Mouse (Mus musculus) urinary bladder, adult 2 months (tissue): ENCODE results near the gene Tuba4a. TPM values are rescaled to one million over a fixed set of nuclear protein-coding genes. Genes with fewer than 3 reads are reported as not detected.
A peak's percentile ranks its signal among the peaks of the same experiment; 100 is the strongest.

Experiments
- DNase-seq: peaks from one replicate; pipeline ENCODE4 v3.0.0; 2022; ENCODE audit warnings: low spot score
- polyA plus RNA-seq: library from polyadenylated mRNA; depleted of rRNA; stranded (reverse); fragments of >200 nt; gene quantifications from 2 replicates; pipeline ENCODE4 v1.2.3, GENCODE M21; 2012

Tuba4a gene
- polyA plus RNA-seq, 1 experiment: 29.2 TPM

- no peak for DNase-seq
These were observed 7.1 kb downstream of the Tuba4a start for GRCm38 (mm10) chr1:75212542-75212941.

- no peak for DNase-seq
These were observed 8.4 kb downstream of the Tuba4a start for GRCm38 (mm10) chr1:75211141-75211708.

- peak; percentile 89 for DNase-seq
These were observed 9.3 kb downstream of the Tuba4a start, which contains the start of the genes Glb1l and Stk16 for GRCm38 (mm10) chr1:75210136-75211087. Gene Glb1l, minus strand, starts transcription at chr1:75210813. Gene Stk16, plus strand, starts transcription at chr1:75210838.

GRCm38 (mm10) chr1:75208967-75209678 lies 10.5 kb downstream of the Tuba4a start:
- DNase-seq: no peak

- no peak for DNase-seq
These were observed 18.4 kb downstream of the Tuba4a start for GRCm38 (mm10) chr1:75201236-75201635.

GRCm38 (mm10) chr1:75192452-75192851 lies 27.2 kb downstream of the Tuba4a start:
- DNase-seq: no peak

- peak; percentile 83 for DNase-seq
These were observed 27.9 kb downstream of the Tuba4a start, which contains the start of the genes Ankzf1 and Atg9a for GRCm38 (mm10) chr1:75191622-75192402. Gene Ankzf1, plus strand, starts transcription at chr1:75192151. Gene Atg9a, minus strand, starts transcription at chr1:75192196.

- DNase-seq: no peak
These were observed 28.4 kb downstream of the Tuba4a start for GRCm38 (mm10) chr1:75191258-75191621.

GRCm38 (mm10) chr1:75190577-75190976 lies 29.1 kb downstream of the Tuba4a start:
- no peak for DNase-seq

GRCm38 (mm10) chr1:75187914-75188483 lies 31.7 kb downstream of the Tuba4a start:
- no peak for DNase-seq

GRCm38 (mm10) chr1:75187126-75187525 lies 32.5 kb downstream of the Tuba4a start:
- DNase-seq: no peak

GRCm38 (mm10) chr1:75185495-75185894 lies 34.2 kb downstream of the Tuba4a start:
- no peak for DNase-seq

GRCm38 (mm10) chr1:75182160-75182559 lies 37.5 kb downstream of the Tuba4a start:
- no peak for DNase-seq

- DNase-seq: no peak
These were observed 38.2 kb downstream of the Tuba4a start for GRCm38 (mm10) chr1:75181377-75181870.

GRCm38 (mm10) chr1:75180741-75181140 lies 38.9 kb downstream of the Tuba4a start:
- DNase-seq: no peak

GRCm38 (mm10) chr1:75180105-75180590 lies 39.5 kb downstream of the Tuba4a start, which contains the start of gene Abcb6:
Gene Abcb6, minus strand, starts transcription at chr1:75180392.
- DNase-seq: peak; percentile 55

- DNase-seq: no peak
These were observed 40.1 kb downstream of the Tuba4a start for GRCm38 (mm10) chr1:75179334-75180104.

GRCm38 (mm10) chr1:75168472-75169464 lies 50.9 kb downstream of the Tuba4a start, which contains the start of gene Zfand2b:
Gene Zfand2b, plus strand, starts transcription at chr1:75168646.
- peak; percentile 95 for DNase-seq
